Mouse (Mus musculus) liver, embryonic 12.5 days (tissue): ENCODE data around the gene Actl6b. TPM values are rescaled to one million over a fixed set of nuclear protein-coding genes. Genes with fewer than 3 reads are reported as not detected.

ENCODE experiments used
- ATAC-seq: fragments of 200-750 bp; cut with Nextera tagmentation; 2 replicates; pipeline ENCODE4 v1.8.0; 2017; ENCODE audit warnings: moderate number of reproducible peaks, mild to moderate bottlenecking, moderate library complexity
- H3K27ac ChIP-seq: fragments of 300-500 bp; sonication (generic); 2 replicates; pipeline ENCODE4 v1.5.1; 2016; ENCODE audit warnings: mild to moderate bottlenecking
- H3K27me3 ChIP-seq: fragments of 300-500 bp; sonication (generic); replicated peaks from 2 replicates; pipeline ENCODE4 v1.6.1; 2016; ENCODE audit warnings: mild to moderate bottlenecking, moderate library complexity
- H3K36me3 ChIP-seq: fragments of 300-500 bp; sonication (generic); 2 replicates; pipeline ENCODE4 v1.6.1; 2016; ENCODE audit warnings: mild to moderate bottlenecking, moderate library complexity
- H3K4me1 ChIP-seq: fragments of 300-500 bp; sonication (generic); 2 replicates; pipeline ENCODE4 v1.6.1; 2016
- H3K4me2 ChIP-seq: fragments of 300-500 bp; sonication (generic); 2 replicates; pipeline ENCODE4 v1.6.1; 2016; ENCODE audit warnings: mild to moderate bottlenecking, moderate library complexity
- H3K4me3 ChIP-seq: fragments of 300-500 bp; sonication (generic); 2 replicates; pipeline ENCODE4 v1.5.1; 2016; ENCODE audit warnings: mild to moderate bottlenecking, moderate library complexity
- H3K9ac ChIP-seq: fragments of 300-500 bp; sonication (generic); 2 replicates; pipeline ENCODE4 v1.6.1; 2016; ENCODE audit warnings: mild to moderate bottlenecking, moderate library complexity
- H3K9me3 ChIP-seq: fragments of 300-500 bp; sonication (generic); replicated peaks from 2 replicates; pipeline ENCODE4 v1.6.1; 2016; ENCODE audit warnings: mild to moderate bottlenecking, moderate library complexity
- WGBS: fragments of 180-500 bp; shearing (Covaris S2); methylation state at CpG from one replicate; pipeline ENCODE4 v1.1.7; 2016; ENCODE audit not compliant: insufficient replicate concordance; 5-methylcytosine and 5-hydroxymethylcytosine counted together
- polyA plus RNA-seq: library from polyadenylated mRNA; unstranded; fragments of >200 nt; fragmentation: Nextera tagmentation; extraction: Ambion mirVana; gene quantifications from 2 replicates; pipeline ENCODE4 v1.2.1, GENCODE M21; 2016

Gene Actl6b
- polyA plus RNA-seq, 1 experiment from 2014 or later = not detected

DNA sequence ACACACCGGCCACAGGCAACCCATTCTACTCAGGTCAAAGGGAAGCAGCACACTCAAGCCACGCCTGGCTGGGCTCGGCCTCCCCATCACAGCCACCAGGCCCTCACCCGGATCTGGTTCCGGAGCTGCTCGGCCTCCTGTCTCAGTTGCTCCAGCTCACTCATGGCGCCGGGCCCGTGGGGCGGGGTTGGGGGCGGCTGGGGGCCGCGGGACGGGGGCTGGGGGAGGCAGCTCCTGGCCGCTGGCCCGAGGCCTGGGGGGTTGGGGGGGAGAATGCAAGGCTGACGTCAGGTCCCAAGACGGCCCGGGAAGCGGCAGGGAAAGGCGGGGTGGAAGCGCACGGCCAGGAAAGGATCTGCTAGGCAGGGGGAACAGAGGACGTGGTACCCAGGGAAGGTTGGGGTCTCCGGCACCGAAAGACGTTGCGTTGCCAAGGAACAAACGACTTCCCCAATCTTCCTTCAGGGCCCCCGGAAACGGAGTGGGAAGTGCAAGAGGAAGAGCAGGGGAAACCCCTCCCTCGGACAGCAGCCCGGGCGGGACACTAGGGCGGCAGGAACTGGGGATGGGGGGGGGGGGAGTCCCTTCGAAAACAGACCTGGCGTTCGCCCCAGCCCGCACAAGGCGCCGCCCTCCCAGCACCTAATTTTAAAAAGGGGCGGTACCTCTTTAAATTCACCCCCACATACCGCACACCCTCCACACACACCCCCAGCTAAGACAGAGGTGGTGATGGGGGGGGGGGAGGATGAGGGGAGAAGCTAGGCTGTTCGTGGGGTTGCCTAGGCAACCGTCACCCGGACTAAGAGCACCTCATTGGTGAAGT, 22.5 kb upstream of the Actl6b start:
- H3K27me3 ChIP-seq = no peaks in the 10 kb centered on the region
- H3K4me1 ChIP-seq = peaks cover 68% of the 10 kb centered on the region
- peak overlapping the region; percentile 95 for H3K9ac ChIP-seq
- H3K4me2 ChIP-seq = peak overlapping the region; percentile 98
- peak overlapping the region; percentile 92 for H3K4me3 ChIP-seq
- no peaks in the 10 kb centered on the region for H3K9me3 ChIP-seq
- peak; percentile 7 for ATAC-seq
- 13% methylated on average over 46 of the region's 46 CpGs for WGBS
- peaks cover 48% of the 10 kb centered on the region for H3K36me3 ChIP-seq
- peak overlapping the region; percentile 81 for H3K27ac ChIP-seq

- peak overlapping the region; percentile 92 for H3K4me3 ChIP-seq
- WGBS = under 1% methylated on average over 51 of the region's 51 CpGs
- H3K36me3 ChIP-seq = peaks cover 41% of the 10 kb centered on the region
- ATAC-seq = peak; percentile 33
- H3K9ac ChIP-seq = peak overlapping the region; percentile 95
- peak overlapping the region; percentile 81 for H3K27ac ChIP-seq
- peak overlapping the region; percentile 98 for H3K4me2 ChIP-seq
- H3K4me1 ChIP-seq = peaks cover 61% of the 10 kb centered on the region
- 0 out of 2 replicates have a peak, but pooled peaks cover 7% of the 10 kb centered on the region for H3K27me3 ChIP-seq
- no peaks in the 10 kb centered on the region for H3K9me3 ChIP-seq
These were observed 21.7 kb upstream of the Actl6b start for GRCm38 (mm10) chr5:137531414-137532130.

DNA sequence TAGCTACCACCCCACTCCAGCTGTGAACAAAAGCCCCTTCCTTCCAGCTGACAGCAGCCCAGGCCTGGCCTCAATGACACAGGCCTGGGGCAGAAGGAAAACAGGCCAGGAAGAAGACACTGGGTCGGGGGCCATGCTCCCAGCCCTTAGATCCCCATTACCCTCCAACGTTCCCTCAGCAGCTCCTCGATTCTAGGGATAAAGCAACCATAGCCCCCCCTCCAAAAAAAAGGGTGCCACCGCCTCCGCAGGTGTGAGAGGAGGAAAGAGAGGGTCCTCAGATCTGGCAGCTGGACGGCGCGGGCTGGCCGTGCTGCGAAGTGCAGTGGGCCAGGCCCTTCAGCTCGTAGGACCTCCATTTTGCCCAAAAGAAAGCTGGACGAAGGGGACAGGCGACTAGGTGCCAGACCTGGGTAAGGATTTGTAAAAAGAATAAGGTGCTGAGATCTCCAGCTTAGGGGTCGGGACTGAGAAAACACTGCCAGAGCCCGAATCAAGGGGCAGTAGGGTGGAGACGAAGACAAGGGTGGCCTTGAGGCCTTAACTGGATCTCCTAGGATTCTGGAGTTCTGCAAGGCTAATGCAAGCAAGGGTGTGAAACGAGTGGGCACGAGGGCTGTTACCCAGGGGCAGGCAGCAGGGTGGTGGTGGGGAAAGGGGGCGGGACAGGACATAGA, 21.0 kb upstream of the Actl6b start:
- H3K4me1 ChIP-seq = peaks cover 54% of the 10 kb centered on the region
- no peak for ATAC-seq
- peaks cover 34% of the 10 kb centered on the region for H3K36me3 ChIP-seq
- H3K4me3 ChIP-seq = peak overlapping the region; percentile 92
- WGBS = under 1% methylated on average over 19 of the region's 19 CpGs
- peak overlapping the region; percentile 98 for H3K4me2 ChIP-seq
- H3K27ac ChIP-seq = peak overlapping the region; percentile 81
- peak overlapping the region; percentile 95 for H3K9ac ChIP-seq
- H3K27me3 ChIP-seq = 0 out of 2 replicates have a peak, but pooled peaks cover 9% of the 10 kb centered on the region
- H3K9me3 ChIP-seq = no peaks in the 10 kb centered on the region

DNA sequence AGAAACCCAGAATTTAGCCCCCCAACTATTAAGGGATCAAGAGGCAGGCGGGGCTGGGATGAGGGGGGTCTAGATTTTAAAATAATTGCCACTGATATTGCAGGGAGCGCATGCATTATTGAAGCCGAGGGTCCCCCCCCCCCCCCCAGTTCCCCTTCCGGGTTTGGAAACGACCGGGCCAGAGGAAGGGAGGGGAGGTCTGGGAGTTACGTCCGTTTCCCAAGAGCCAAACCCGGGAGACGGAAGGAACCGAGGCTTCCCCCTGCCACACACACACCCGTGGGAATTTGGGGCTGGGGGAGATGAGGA, 20.6 kb upstream of the Actl6b start:
- H3K27ac ChIP-seq = peak overlapping the region; percentile 81
- peaks cover 29% of the 10 kb centered on the region for H3K36me3 ChIP-seq
- 0 out of 2 replicates have a peak, but pooled peaks cover 12% of the 10 kb centered on the region for H3K27me3 ChIP-seq
- peak overlapping the region; percentile 92 for H3K4me3 ChIP-seq
- no peaks in the 10 kb centered on the region for H3K9me3 ChIP-seq
- peak overlapping the region; percentile 95 for H3K9ac ChIP-seq
- H3K4me2 ChIP-seq = peak overlapping the region; percentile 98
- WGBS = under 1% methylated on average over 12 of the region's 12 CpGs
- H3K4me1 ChIP-seq = peaks cover 50% of the 10 kb centered on the region
- ATAC-seq = peak; percentile 16

- peak within 1 kb of the TSS; percentile 92 for H3K4me3 ChIP-seq
- no peaks in the 10 kb centered on the region for H3K9me3 ChIP-seq
- 0 out of 2 replicates have a peak, but pooled peaks cover 12% of the 10 kb centered on the region for H3K27me3 ChIP-seq
- peak; percentile 80 for ATAC-seq
- peak within 1 kb of the TSS; percentile 98 for H3K4me2 ChIP-seq
- peak within 1 kb of the TSS; percentile 81 for H3K27ac ChIP-seq
- WGBS = under 1% methylated on average over 40 of the region's 40 CpGs
- H3K4me1 ChIP-seq = peaks cover 44% of the 10 kb centered on the region
- H3K9ac ChIP-seq = peak within 1 kb of the TSS; percentile 95
- peaks cover 24% of the 10 kb centered on the region for H3K36me3 ChIP-seq
These were observed 20.0 kb upstream of the Actl6b start, which contains the start of the genes Epo and Gnb2 for GRCm38 (mm10) chr5:137533117-137533827. Gene Epo, minus strand, starts transcription at chr5:137533242. Gene Gnb2, minus strand, starts transcription at chr5:137533510.

- H3K27me3 ChIP-seq = 0 out of 2 replicates have a peak, but pooled peaks cover 12% of the 10 kb centered on the region
- no peak overlapping the region for H3K4me2 ChIP-seq
- no peak overlapping the region for H3K27ac ChIP-seq
- no peak for ATAC-seq
- peaks cover 9% of the 10 kb centered on the region for H3K36me3 ChIP-seq
- H3K4me1 ChIP-seq = peaks cover 32% of the 10 kb centered on the region
- 82% methylated on average over 3 of the region's 3 CpGs for WGBS
- no peak overlapping the region for H3K9ac ChIP-seq
- H3K9me3 ChIP-seq = no peaks in the 10 kb centered on the region
- no peak overlapping the region for H3K4me3 ChIP-seq
These were observed 18.6 kb upstream of the Actl6b start for GRCm38 (mm10) chr5:137534762-137535161.

DNA sequence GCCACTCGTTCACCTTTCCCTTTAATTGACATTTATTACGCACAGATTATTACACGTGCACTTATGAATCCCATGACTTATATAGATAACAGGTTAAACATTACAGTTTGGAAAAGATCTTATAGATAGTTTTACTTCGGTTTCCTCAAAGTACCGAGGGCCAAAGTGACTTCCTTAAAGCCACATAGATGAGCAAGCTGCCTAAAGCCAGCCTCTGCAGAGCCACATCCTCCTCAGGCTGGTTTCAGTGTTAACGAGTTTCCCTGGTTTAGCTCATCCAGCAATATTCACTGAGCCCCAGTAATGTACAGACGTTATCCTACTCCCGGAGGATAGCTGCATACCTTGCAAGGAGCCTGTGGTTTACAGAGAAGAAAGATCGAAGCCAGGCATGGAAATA, 18.0 kb upstream of the Actl6b start:
- Histone ChIP-seq H3K4me3 (no peak overlapping the region), H3K36me3 (peaks cover 4% of the 10 kb centered on the region), H3K4me1 (peaks cover 27% of the 10 kb centered on the region), H3K27me3 (0 out of 2 replicates have a peak, but pooled peaks cover 12% of the 10 kb centered on the region), H3K9ac (no peak overlapping the region), H3K4me2 (no peak overlapping the region), H3K9me3 (no peaks in the 10 kb centered on the region), H3K27ac (no peak overlapping the region)
- ATAC-seq = no peak
- WGBS = 54% methylated on average over 9 of the region's 9 CpGs

- no peaks in the 10 kb centered on the region for H3K9me3 ChIP-seq
- H3K4me2 ChIP-seq = no peak overlapping the region
- no peak overlapping the region for H3K27ac ChIP-seq
- no peak for ATAC-seq
- WGBS = 45% methylated on average over 4 of the region's 4 CpGs
- 0 out of 2 replicates have a peak, but pooled peaks cover 12% of the 10 kb centered on the region for H3K27me3 ChIP-seq
- H3K4me1 ChIP-seq = peaks cover 7% of the 10 kb centered on the region
- no peak overlapping the region for H3K9ac ChIP-seq
- no peaks in the 10 kb centered on the region for H3K36me3 ChIP-seq
- no peak overlapping the region for H3K4me3 ChIP-seq
These were observed 15.9 kb upstream of the Actl6b start for GRCm38 (mm10) chr5:137537461-137537860.

DNA sequence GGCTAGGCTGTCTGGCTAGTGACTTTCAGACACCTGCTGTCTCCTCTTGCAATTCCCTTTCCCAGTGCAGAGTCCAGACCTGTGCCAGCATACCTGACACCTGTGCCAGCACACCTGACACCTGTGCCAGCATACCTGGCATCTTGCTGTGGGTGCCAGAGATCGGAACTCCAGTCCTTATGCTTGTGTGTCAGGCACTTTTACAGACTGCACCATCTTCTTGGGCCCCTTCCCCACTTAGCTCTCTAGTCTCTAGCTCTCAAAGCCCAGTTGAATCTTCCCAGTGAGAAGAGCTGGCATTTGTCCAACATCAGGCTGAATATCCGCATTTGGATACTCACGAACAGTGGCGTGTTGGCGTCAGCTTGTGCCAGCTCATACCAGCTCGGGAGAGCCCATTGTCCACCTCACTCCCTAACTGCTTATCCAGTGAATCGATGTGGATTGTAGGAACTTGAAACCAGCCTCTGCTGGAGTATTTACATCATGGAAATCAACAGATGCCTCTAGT, 14.0 kb upstream of the Actl6b start:
- no peaks in the 10 kb centered on the region for H3K4me1 ChIP-seq
- H3K36me3 ChIP-seq = no peaks in the 10 kb centered on the region
- H3K27me3 ChIP-seq = 0 out of 2 replicates have a peak, but pooled peaks cover 12% of the 10 kb centered on the region
- H3K9me3 ChIP-seq = no peaks in the 10 kb centered on the region
- H3K9ac ChIP-seq = no peak overlapping the region
- 62% methylated on average over 7 of the region's 7 CpGs for WGBS
- H3K4me2 ChIP-seq = no peak overlapping the region
- H3K4me3 ChIP-seq = no peak overlapping the region
- ATAC-seq = no peak
- H3K27ac ChIP-seq = no peak overlapping the region

GRCm38 (mm10) chr5:137540991-137541390, 12.3 kb upstream of the Actl6b start:
- Histone ChIP-seq H3K4me3 (no peak overlapping the region), H3K9me3 (no peaks in the 10 kb centered on the region), H3K36me3 (no peaks in the 10 kb centered on the region), H3K27me3 (peaks cover 15% of the 10 kb centered on the region), H3K9ac (no peak overlapping the region), H3K27ac (no peak overlapping the region), H3K4me2 (no peak overlapping the region), H3K4me1 (no peaks in the 10 kb centered on the region)
- ATAC-seq = no peak
- 52% methylated on average over 6 of the region's 6 CpGs for WGBS
